Mouse (Mus musculus): ENCODE data around the gene Epha6. TPM values are rescaled to one million over a fixed set of nuclear protein-coding genes. Genes with fewer than 3 reads are reported as not detected.

Gene Epha6
- polyA plus RNA-seq, 1 experiment from 2014 or later = not detected

DNA sequence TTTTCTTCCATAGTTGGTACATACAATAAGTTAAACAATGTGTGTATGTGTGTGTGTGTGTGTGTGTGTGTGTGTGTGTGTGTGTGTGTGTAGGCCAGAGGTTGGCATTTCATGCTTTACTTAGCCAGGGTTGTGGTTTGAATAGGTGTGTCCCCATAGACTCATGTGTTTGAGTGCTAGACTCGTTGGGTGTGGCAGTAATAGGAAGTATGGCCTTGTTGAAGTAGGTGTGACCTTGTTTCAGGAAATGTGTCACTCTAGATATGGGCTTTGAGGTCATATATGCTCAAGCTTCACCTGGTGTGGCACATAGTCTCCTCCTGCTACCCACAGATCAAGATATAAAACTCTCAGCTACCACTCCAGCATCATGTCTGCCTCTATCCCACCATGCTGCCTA lies 577.0 kb downstream of the Epha6 start:
- Histone ChIP-seq H3K4me3 (ENCODE audit: low read depth, low read length) (no peak overlapping the region), H3K27me3 (ENCODE audit: insufficient read depth, low read length) (no peaks in the 10 kb centered on the region), H3K27ac (ENCODE audit: low read depth) (no peak overlapping the region), H3K4me2 (ENCODE audit: low read depth, low read length) (no peak overlapping the region), H3K4me1 (ENCODE audit: insufficient read depth) (no peaks in the 10 kb centered on the region), H3K9me3 (ENCODE audit: low read length) (no peaks in the 10 kb centered on the region), H3K36me3 (replicated peaks; ENCODE audit: insufficient read depth, low read length) (no peaks in the 10 kb centered on the region), H3K9ac (replicated peaks) (no peak overlapping the region)
- TF ChIP-seq EP300 (IDR thresholded peaks at IDR 0.05; ENCODE audit: low read depth) = no peak
- no peak for TF ChIP-seq CTCF (IDR thresholded peaks at IDR 0.05; ENCODE audit: low read depth)
- 21% methylated on average over 1 of the region's 1 CpGs for WGBS (ENCODE audit: insufficient replicate concordance)
- DNase-seq (no peak), ATAC-seq (no peak)

DNA sequence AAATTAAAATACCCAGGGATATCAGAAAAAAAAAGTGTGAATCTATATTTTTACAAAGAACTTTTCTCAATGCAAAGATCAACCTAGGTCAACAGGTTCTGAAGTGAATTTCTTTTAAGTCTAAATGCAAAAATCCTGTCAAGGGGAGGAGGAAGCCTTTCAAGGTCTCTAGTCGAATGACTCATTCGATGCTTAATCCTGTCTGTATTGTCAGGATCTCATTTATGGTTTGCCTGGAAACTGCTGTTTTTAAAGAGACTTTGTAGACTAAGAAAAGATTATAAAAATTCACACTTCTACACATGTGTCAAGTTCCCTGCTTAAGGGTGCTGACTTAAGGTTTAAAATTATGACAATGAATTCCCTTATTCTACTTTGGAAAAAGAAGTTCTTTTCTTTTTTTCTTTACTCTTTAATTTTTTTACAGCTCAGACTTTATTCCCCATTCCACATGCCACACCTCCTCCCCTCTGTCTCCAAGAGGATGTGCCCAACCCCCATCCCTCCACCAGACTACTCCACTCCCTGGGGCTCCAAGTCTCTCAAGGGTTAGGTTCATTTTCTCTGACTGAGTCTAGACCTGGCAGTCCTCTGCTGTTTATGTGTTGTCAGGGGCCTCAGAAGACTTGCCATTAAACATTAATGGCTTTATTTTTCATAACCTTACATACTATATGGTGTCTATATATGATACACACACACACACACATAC lies 598.3 kb downstream of the Epha6 start:
- Histone ChIP-seq H3K4me3 (ENCODE audit: low read depth, low read length) (no peak overlapping the region), H3K27ac (ENCODE audit: low read depth) (no peak overlapping the region), H3K9me3 (ENCODE audit: low read length) (no peaks in the 10 kb centered on the region; the same call in 1 of the 2 replicates), H3K4me2 (ENCODE audit: low read depth, low read length) (no peak overlapping the region), H3K9ac (replicated peaks) (no peak overlapping the region), H3K27me3 (ENCODE audit: insufficient read depth, low read length) (no peaks in the 10 kb centered on the region), H3K36me3 (replicated peaks; ENCODE audit: insufficient read depth, low read length) (no peaks in the 10 kb centered on the region), H3K4me1 (ENCODE audit: insufficient read depth) (no peaks in the 10 kb centered on the region)
- DNase-seq = no peak
- no peak for ATAC-seq
- WGBS (ENCODE audit: insufficient replicate concordance) = 71% methylated on average over 2 of the region's 2 CpGs
- TF ChIP-seq EP300 (IDR thresholded peaks at IDR 0.05; ENCODE audit: low read depth) (no peak), CTCF (IDR thresholded peaks at IDR 0.05; ENCODE audit: low read depth) (no peak)

DNA sequence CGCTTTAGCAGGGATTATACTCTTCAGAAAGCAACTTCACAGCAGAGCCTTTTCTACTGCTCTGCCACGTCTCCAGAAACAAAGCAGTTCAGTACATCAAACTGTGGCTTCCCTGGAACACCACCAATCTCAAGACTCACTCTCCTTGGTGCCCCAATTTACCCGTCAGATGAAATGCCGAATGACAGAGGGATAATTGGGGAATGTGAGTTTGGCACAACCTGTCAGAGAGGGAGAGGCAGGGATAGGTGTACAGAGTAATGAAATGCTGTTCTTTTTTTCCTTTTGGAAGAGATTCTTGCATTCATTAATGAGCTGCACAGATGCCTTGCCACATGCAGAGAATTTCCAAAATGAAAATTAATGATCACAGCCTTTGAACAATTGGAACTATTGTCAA lies 635.5 kb downstream of the Epha6 start:
- H3K9ac ChIP-seq (replicated peaks) = no peak overlapping the region
- H3K9me3 ChIP-seq (ENCODE audit: low read length) = no peaks in the 10 kb centered on the region
- ATAC-seq (no peak), DNase-seq (no peak)
- 61% methylated on average over 4 of the region's 4 CpGs for WGBS (ENCODE audit: insufficient replicate concordance)
- no peaks in the 10 kb centered on the region for H3K4me1 ChIP-seq (ENCODE audit: insufficient read depth)
- H3K4me2 ChIP-seq (ENCODE audit: low read depth, low read length) = no peak overlapping the region
- H3K4me3 ChIP-seq (ENCODE audit: low read depth, low read length) = no peak overlapping the region
- TF ChIP-seq EP300 (IDR thresholded peaks at IDR 0.05; ENCODE audit: low read depth) = no peak
- no peak for TF ChIP-seq CTCF (IDR thresholded peaks at IDR 0.05; ENCODE audit: low read depth)
- H3K27ac ChIP-seq (ENCODE audit: low read depth) = no peak overlapping the region
- no peaks in the 10 kb centered on the region for H3K36me3 ChIP-seq (replicated peaks; ENCODE audit: insufficient read depth, low read length)
- H3K27me3 ChIP-seq (ENCODE audit: insufficient read depth, low read length) = no peaks in the 10 kb centered on the region

GRCm38 (mm10) chr16:59955731-59956130 lies 649.6 kb downstream of the Epha6 start:
- TF ChIP-seq EP300 (IDR thresholded peaks at IDR 0.05; ENCODE audit: low read depth) = no peak
- no peak for TF ChIP-seq CTCF (IDR thresholded peaks at IDR 0.05; ENCODE audit: low read depth)
- no peaks in the 10 kb centered on the region for H3K4me1 ChIP-seq (ENCODE audit: insufficient read depth)
- no peak overlapping the region for H3K9ac ChIP-seq (replicated peaks)
- H3K36me3 ChIP-seq (replicated peaks; ENCODE audit: insufficient read depth, low read length) = no peaks in the 10 kb centered on the region
- H3K4me3 ChIP-seq (ENCODE audit: low read depth, low read length) = no peak overlapping the region
- ATAC-seq (no peak), DNase-seq (no peak)
- H3K9me3 ChIP-seq (ENCODE audit: low read length) = no peaks in the 10 kb centered on the region
- H3K27me3 ChIP-seq (ENCODE audit: insufficient read depth, low read length) = no peaks in the 10 kb centered on the region
- 66% methylated on average over 2 of the region's 2 CpGs for WGBS (ENCODE audit: insufficient replicate concordance)
- H3K27ac ChIP-seq (ENCODE audit: low read depth) = no peak overlapping the region
- H3K4me2 ChIP-seq (ENCODE audit: low read depth, low read length) = no peak overlapping the region

- no peaks in the 10 kb centered on the region for H3K27me3 ChIP-seq (ENCODE audit: insufficient read depth, low read length)
- DNase-seq (no peak), ATAC-seq (no peak)
- no peaks in the 10 kb centered on the region for H3K4me1 ChIP-seq (ENCODE audit: insufficient read depth)
- no peaks in the 10 kb centered on the region for H3K36me3 ChIP-seq (replicated peaks; ENCODE audit: insufficient read depth, low read length)
- TF ChIP-seq CTCF (IDR thresholded peaks at IDR 0.05; ENCODE audit: low read depth) = no peak
- TF ChIP-seq EP300 (IDR thresholded peaks at IDR 0.05; ENCODE audit: low read depth) = no peak
- H3K4me2 ChIP-seq (ENCODE audit: low read depth, low read length) = no peak overlapping the region
- no peak overlapping the region for H3K27ac ChIP-seq (ENCODE audit: low read depth)
- no peak overlapping the region for H3K9ac ChIP-seq (replicated peaks)
- 80% methylated on average over 4 of the region's 4 CpGs for WGBS (ENCODE audit: insufficient replicate concordance)
- H3K4me3 ChIP-seq (ENCODE audit: low read depth, low read length) = no peak overlapping the region
- H3K9me3 ChIP-seq (ENCODE audit: low read length) = no peaks in the 10 kb centered on the region
Observed at GRCm38 (mm10) chr16:59923696-59924095, 681.6 kb downstream of the Epha6 start.

DNA sequence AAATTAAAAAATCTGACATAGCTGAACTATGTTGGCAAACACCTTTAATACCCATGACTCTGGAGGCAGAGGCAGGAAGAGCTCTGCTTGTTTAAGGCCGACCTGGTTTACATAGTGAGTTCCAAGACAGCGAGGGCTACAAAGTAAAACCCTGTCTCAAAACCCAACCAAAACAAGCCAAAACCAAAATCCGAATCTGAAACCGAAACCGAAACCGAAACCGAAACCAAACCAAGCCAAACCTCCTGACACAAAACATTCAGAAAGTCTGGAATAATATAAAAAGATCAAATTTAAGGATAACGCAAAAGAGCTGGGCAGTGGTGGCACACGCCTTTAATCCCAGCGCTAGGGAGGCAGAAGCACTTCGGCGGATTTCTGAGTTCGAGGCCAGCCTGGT lies 725.3 kb downstream of the Epha6 start:
- 0 out of 2 replicates have a peak, but pooled peaks cover 3% of the 10 kb centered on the region for H3K9me3 ChIP-seq (ENCODE audit: low read length)
- H3K9ac ChIP-seq (replicated peaks) = no peak overlapping the region
- H3K4me1 ChIP-seq (ENCODE audit: insufficient read depth) = no peaks in the 10 kb centered on the region
- ATAC-seq (no peak), DNase-seq (no peak)
- no peak for TF ChIP-seq EP300 (IDR thresholded peaks at IDR 0.05; ENCODE audit: low read depth)
- no peak for TF ChIP-seq CTCF (IDR thresholded peaks at IDR 0.05; ENCODE audit: low read depth)
- WGBS (ENCODE audit: insufficient replicate concordance) = 83% methylated on average over 13 of the region's 13 CpGs
- H3K4me2 ChIP-seq (ENCODE audit: low read depth, low read length) = no peak overlapping the region
- H3K4me3 ChIP-seq (ENCODE audit: low read depth, low read length) = no peak overlapping the region
- no peaks in the 10 kb centered on the region for H3K36me3 ChIP-seq (replicated peaks; ENCODE audit: insufficient read depth, low read length)
- no peak overlapping the region for H3K27ac ChIP-seq (ENCODE audit: low read depth)
- H3K27me3 ChIP-seq (ENCODE audit: insufficient read depth, low read length) = no peaks in the 10 kb centered on the region
